Mouse (Mus musculus): ENCODE data around the gene Pon3. TPM values are rescaled to one million over a fixed set of nuclear protein-coding genes. Genes with fewer than 3 reads are reported as not detected.
"Not testable (repeated sequence)": the region's sequence is repeated elsewhere in the genome, so short reads cannot be mapped to it uniquely, and the experiment has no call there.

Gene Pon3
- total RNA-seq, 2 experiments from 2014 or later = 8.9 to 11.7 TPM

GRCm38 (mm10) chr6:5262322-5263249 lies 6.5 kb upstream of the Pon3 start:
- ATAC-seq (replicated peaks; ENCODE audit: low FRiP score, poor library complexity, severe bottlenecking) = no peak

- no peak for ATAC-seq (replicated peaks; ENCODE audit: low FRiP score, poor library complexity, severe bottlenecking)
These were observed 795 bp downstream of the Pon3 start for GRCm38 (mm10) chr6:5255291-5255690.

- ATAC-seq (replicated peaks; ENCODE audit: low FRiP score, poor library complexity, severe bottlenecking) = no peak
These were observed 1.2 kb downstream of the Pon3 start for GRCm38 (mm10) chr6:5254869-5255268.

GRCm38 (mm10) chr6:5245926-5246325 lies 10.2 kb downstream of the Pon3 start:
- ATAC-seq (replicated peaks; ENCODE audit: low FRiP score, poor library complexity, severe bottlenecking) = no peak

GRCm38 (mm10) chr6:5238799-5239198 lies 17.3 kb downstream of the Pon3 start:
- no peak for ATAC-seq (replicated peaks; ENCODE audit: low FRiP score, poor library complexity, severe bottlenecking)

GRCm38 (mm10) chr6:5237510-5237909 lies 18.6 kb downstream of the Pon3 start:
- no peak for ATAC-seq (replicated peaks; ENCODE audit: low FRiP score, poor library complexity, severe bottlenecking)

- no peak for ATAC-seq (replicated peaks; ENCODE audit: low FRiP score, poor library complexity, severe bottlenecking)
These were observed 19.2 kb downstream of the Pon3 start for GRCm38 (mm10) chr6:5236843-5237371.

- ATAC-seq (replicated peaks; ENCODE audit: low FRiP score, poor library complexity, severe bottlenecking) = no peak
These were observed 21.5 kb downstream of the Pon3 start for GRCm38 (mm10) chr6:5234563-5234962.

- no peak for ATAC-seq (replicated peaks; ENCODE audit: low FRiP score, poor library complexity, severe bottlenecking)
These were observed 22.3 kb downstream of the Pon3 start for GRCm38 (mm10) chr6:5233812-5234211.

GRCm38 (mm10) chr6:5232022-5232421 lies 24.1 kb downstream of the Pon3 start:
- no peak for ATAC-seq (replicated peaks; ENCODE audit: low FRiP score, poor library complexity, severe bottlenecking)

GRCm38 (mm10) chr6:5230261-5230660 lies 25.8 kb downstream of the Pon3 start:
- no peak for ATAC-seq (replicated peaks; ENCODE audit: low FRiP score, poor library complexity, severe bottlenecking)

- not testable (repeated sequence) for ATAC-seq (replicated peaks; ENCODE audit: low FRiP score, poor library complexity, severe bottlenecking)
These were observed 32.5 kb downstream of the Pon3 start for GRCm38 (mm10) chr6:5223551-5223950.

GRCm38 (mm10) chr6:5222080-5222479 lies 34.0 kb downstream of the Pon3 start:
- ATAC-seq (replicated peaks; ENCODE audit: low FRiP score, poor library complexity, severe bottlenecking) = no peak

- no peak; the same call in 1 of the 2 replicates for ATAC-seq (replicated peaks; ENCODE audit: low FRiP score, poor library complexity, severe bottlenecking)
These were observed 37.9 kb downstream of the Pon3 start for GRCm38 (mm10) chr6:5218190-5218589.

GRCm38 (mm10) chr6:5207817-5208216 lies 48.3 kb downstream of the Pon3 start:
- ATAC-seq (replicated peaks; ENCODE audit: low FRiP score, poor library complexity, severe bottlenecking) = no peak

GRCm38 (mm10) chr6:5199916-5200315 lies 56.2 kb downstream of the Pon3 start:
- no peak for ATAC-seq (replicated peaks; ENCODE audit: low FRiP score, poor library complexity, severe bottlenecking)

GRCm38 (mm10) chr6:5199376-5199905 lies 56.6 kb downstream of the Pon3 start:
- ATAC-seq (replicated peaks; ENCODE audit: low FRiP score, poor library complexity, severe bottlenecking) = no peak

GRCm38 (mm10) chr6:5198590-5198989 lies 57.5 kb downstream of the Pon3 start:
- ATAC-seq (replicated peaks; ENCODE audit: low FRiP score, poor library complexity, severe bottlenecking) = no peak

- 0 out of 2 replicates have a peak, but pooled peaks have one; percentile 18 for ATAC-seq (replicated peaks; ENCODE audit: low FRiP score, poor library complexity, severe bottlenecking)
These were observed 62.4 kb downstream of the Pon3 start, which contains the start of gene Pon1 for GRCm38 (mm10) chr6:5193693-5194092. Gene Pon1, minus strand, starts transcription at chr6:5193946.

- no peak for ATAC-seq (replicated peaks; ENCODE audit: low FRiP score, poor library complexity, severe bottlenecking)
These were observed 65.3 kb downstream of the Pon3 start for GRCm38 (mm10) chr6:5190761-5191160.

- no peak for ATAC-seq (replicated peaks; ENCODE audit: low FRiP score, poor library complexity, severe bottlenecking)
These were observed 66.6 kb downstream of the Pon3 start for GRCm38 (mm10) chr6:5189507-5189906.

All from erythroblast, adult 5-6 weeks (primary cell).